Mouse (Mus musculus) adrenal gland, postnatal 25 days (tissue): Measurements from ENCODE around the gene Tnnt3. TPM values are rescaled to one million over a fixed set of nuclear protein-coding genes. Genes with fewer than 3 reads are reported as not detected.
A peak's percentile ranks its signal among the peaks of the same experiment; 100 is the strongest.

ENCODE experiments used
- DNase-seq: peaks from one replicate; pipeline ENCODE4 v3.0.0; 2021; ENCODE audit warnings: mixed read lengths
- total RNA-seq: library from RNA; stranded (reverse); gene quantifications from 2 replicates; pipeline ENCODE4 v1.2.3, GENCODE M21; 2021

Gene Tnnt3
- total RNA-seq, 1 experiment from 2014 or later: not detected

DNA sequence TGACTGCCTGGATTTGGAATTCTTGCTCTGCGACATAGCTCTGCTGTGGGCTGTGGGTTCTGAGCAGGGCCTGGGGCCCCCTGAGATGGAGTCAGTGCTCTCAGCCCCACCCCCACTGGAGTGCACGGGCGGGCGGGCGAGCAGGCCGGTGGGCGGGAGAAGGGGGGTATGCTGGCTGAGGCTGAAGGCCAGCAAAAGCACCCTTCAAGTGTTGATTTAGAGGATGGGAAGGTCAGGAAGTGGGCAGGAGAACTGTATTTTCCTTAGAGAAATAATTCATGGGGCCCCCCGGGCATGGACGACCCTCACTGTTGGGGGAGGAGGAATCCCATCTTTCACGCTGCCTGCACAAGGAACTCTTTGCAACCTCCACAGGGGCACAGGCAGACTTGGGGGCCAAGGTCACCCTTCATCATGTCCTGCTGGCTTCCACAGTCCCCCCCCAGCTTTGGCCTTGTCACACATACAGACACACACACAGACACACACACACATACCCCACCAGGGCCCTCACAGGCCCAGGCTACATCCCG is 44.2 kb downstream of the Tnnt3 start:
- no peak for DNase-seq

GRCm38 (mm10) chr7:142545967-142546366 is 47.3 kb downstream of the Tnnt3 start:
- DNase-seq: no peak

DNA sequence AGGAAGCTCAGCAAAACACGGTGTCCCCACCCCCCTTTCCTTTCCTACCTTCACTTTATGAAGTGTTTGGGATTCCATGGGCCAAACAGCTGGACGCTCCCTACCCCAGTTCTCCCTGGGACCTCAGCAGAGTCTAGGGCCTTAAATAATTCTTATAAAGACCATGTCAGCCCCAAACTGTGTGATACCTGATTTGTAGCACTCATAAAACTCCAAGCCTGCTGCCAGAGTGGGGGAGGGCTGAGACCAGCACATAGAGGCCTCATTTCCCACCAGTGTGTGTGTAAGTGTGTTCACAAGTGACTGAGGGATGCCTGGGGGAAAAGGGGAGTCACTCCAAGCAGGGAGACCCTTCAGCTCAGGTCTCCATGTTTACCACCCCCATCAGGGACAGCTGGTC is 49.2 kb downstream of the Tnnt3 start:
- no peak for DNase-seq

DNA sequence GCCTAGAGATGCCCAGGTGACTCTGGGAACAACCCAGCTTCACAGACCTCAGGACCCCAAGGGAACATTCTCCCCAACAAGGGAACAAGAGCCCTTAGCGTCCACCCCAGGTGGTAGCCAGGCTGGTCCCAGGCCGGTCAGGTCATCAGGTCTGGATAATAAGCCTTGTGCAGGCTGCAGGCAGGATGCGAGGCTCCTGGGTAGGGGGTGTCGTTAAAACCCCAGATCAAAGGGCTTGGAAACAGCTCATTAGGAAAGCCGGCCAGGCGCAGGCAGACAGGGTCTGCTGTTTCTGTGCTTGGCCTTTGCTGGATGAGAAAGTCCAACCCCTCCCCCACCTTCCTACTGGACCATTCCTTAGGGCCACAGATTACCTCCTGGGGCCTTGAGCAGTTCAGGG is 50.1 kb downstream of the Tnnt3 start:
- no peak for DNase-seq

DNA sequence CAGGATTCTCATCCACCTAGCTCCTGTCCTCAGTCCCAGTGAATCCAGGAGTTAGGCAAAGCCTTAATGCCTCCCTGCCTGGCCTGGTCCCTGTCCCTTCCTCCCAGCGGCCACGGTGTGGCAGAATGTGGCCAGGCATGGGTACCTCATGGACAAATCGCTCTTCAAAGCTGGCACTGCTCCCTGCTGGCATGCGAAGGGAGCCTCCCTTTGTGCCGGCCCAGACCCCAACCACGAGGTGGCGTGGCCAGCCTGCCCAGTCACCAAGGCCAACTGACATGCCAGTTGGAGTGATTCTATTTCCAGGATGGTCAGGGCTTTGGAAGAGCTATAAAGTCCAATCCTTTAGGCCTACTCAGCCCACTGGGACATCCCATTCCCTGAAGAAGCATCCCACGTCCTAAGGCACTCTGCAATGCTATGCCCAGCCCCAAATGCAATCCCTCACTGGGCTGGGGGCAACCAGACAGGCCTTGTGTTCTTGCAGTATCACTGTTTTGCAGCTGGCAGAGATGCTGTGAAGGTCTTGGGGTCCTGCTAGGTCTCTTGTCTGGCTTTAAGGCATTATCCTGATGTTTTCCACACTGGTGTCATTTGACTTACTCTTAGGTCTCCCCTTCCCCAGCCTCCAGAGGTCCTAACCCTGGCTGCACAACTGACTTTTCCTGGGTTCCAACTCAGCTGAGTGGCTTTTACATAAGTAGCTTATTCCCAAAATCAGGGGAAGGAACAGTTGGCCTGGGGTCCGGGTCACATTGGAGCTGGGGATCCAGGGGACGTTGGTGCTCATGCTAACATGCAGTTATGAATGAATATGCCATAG is 51.5 kb downstream of the Tnnt3 start:
- peak; percentile 60 for DNase-seq

GRCm38 (mm10) chr7:142550935-142551373 is 52.3 kb downstream of the Tnnt3 start:
- no peak for DNase-seq

DNA sequence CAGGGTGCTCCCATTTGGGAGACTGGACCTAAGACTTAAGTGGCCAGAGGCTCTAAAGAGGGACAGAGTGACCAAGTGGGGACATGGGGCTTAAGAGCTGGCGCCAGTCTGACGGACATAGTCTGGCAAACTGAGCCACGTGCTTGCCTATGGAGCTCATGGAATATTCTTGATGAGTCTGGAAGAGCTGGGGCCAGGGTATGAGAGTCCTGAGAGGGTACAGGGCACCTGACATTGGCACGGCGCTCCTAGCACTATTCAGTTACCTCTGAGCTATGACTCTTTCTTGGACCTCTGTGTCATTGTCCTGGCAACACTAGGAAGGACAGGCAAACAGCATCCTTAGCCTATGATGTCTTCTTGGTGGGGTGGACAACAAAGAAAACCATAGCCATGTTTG is 53.1 kb downstream of the Tnnt3 start:
- no peak for DNase-seq

GRCm38 (mm10) chr7:142552591-142553416 is 54.2 kb downstream of the Tnnt3 start:
- no peak for DNase-seq

- no peak for DNase-seq
Observed at GRCm38 (mm10) chr7:142553417-142554335, 55.0 kb downstream of the Tnnt3 start.

- DNase-seq: no peak
Observed at GRCm38 (mm10) chr7:142554625-142555024, 56.0 kb downstream of the Tnnt3 start.

- DNase-seq: no peak
Observed at GRCm38 (mm10) chr7:142555366-142556088, 56.9 kb downstream of the Tnnt3 start.

DNA sequence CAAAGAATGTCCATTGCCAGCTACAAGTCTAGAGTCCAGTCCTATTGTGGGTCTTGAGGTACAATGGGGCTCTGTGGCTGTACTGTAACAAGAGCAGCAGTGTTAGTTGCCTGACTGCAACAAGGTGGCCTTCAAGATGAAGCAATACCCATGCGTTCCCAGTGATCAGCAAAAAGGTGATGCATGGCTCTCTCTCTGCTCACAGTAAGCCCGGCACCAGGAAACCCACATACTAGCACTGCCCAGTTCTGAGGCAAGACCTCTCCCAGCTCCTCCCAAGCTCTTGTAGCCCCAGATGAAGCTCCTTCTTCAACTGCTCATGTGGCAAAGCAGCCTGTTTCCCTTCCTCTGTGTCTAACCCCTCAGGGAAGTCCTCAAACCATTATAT is 57.4 kb downstream of the Tnnt3 start:
- DNase-seq: no peak

- no peak for DNase-seq
Observed at GRCm38 (mm10) chr7:142557696-142558095, 59.1 kb downstream of the Tnnt3 start.

DNA sequence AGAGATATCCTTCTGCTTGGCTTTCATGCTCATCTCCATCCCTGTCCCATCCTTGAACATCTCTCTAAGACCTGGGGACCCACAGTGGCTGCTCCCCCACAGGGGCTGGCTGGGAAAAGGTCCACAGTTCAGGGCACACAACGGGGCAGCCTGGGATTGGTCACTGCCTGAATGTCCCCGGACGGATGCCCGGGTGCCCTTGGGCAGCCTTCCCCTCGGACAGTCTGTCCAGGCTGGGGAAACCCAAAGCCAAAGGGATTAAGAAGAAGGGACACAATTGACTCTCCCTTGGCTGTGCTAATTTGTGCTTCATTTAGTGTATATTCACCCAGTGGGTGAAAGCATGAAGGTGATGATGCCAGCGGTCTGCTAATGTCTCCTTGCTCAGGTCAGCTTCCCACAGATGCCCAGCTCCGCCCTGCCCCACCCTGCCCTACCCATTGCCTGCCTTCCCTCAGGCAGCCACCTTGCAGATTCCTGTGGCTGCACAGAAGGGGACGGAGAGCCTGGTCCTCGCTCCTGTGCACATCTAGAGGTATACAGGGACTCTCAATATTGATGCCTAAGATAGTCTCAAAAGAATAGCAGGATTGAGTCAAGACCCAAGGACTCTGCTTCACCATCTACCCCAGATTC is 60.0 kb downstream of the Tnnt3 start:
- DNase-seq: no peak

DNA sequence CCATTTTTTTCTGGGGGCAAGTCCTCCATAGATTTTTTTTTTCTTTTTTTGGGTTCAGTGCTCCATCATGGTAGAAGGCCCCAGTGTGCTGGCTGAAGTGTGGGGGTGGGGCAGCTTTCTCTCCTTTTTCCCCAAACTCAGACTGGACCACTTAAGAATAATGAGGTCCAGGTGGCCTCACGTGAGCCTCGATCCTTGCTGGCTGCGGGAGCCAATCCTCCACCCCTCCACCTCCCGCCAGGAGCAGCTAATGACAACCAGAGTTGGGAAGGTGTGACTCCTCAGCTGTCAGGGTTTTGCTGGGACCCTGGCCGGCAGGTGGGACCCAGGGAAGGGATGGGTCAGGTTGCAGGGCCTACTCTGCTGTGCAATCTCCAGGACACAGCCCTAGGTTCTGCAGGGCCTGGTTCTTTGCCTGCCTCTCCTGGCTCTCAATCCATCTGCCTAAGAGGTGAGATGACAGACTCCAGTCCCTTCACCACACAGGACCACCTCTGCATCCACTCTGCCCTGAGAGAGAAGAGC is 61.1 kb downstream of the Tnnt3 start:
- DNase-seq: no peak

DNA sequence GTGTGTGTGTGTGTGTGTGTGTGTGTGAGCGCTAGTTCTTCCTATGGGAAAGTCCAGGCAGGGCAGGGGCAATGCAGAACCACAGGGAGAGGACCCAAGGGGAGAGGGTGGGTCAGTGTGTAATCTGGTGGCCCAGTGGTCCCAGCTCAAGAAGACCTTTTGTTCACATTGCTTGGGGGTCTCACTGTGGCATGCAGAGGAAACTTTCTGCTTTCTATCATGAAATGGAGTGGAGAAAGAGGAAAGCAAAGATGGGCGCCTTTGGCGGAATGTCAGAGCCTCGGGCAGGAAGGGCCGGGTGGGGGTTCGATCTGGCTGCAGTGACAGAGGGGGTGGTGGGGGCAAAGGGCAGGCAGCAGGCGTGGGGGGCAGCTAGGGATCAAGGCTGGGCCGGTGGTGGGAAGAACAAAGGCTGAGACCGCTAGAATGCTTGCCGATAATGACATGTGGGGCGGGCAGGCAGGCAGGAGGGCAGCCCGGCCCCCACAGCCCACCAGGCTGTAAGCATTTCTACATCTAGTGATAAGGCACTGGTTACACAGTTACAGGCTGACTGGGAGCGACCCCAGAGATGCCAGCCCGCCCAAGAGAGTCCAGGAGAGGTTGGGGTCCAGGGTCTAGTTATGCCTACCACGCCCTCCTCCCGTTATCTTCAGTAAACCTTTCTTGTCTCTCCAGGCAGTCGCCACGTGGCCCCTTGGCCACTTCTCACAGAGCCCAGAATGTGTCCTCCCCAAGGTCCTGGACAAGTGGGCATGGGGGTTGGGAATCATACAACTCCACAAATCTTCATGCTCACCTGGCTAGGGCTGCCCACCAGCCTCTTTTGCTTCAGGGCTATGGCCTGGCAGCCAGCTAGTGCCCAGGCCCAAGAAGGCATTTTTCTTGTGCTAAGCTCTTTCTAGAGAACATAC is 62.6 kb downstream of the Tnnt3 start:
- DNase-seq: no peak

DNA sequence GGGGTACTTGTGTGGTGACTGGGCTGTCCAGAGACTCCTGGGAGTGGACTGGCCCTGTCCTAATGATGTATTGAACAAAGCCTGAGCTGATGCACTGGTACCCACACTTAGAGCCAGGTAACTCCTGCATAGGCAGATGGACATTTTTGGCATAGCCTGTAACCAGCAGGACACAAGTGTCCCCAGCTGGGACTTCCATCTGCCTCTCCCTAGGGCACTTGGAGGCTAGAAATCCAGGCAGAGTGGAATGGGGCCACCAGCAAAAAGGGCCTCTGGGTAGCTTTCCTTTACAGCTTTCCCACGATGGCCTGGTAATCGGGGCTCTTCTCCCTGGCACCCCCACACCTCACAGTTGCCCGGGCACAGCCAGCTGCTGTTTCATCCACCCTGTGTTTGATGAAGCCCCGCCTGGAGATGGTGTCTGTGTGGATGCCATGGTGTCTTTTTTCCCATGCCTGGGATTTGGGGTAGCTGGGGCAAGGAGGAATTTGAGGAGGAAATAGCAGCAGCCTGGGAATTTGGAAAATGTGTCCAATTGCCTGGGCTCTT is 63.3 kb downstream of the Tnnt3 start:
- DNase-seq: no peak

DNA sequence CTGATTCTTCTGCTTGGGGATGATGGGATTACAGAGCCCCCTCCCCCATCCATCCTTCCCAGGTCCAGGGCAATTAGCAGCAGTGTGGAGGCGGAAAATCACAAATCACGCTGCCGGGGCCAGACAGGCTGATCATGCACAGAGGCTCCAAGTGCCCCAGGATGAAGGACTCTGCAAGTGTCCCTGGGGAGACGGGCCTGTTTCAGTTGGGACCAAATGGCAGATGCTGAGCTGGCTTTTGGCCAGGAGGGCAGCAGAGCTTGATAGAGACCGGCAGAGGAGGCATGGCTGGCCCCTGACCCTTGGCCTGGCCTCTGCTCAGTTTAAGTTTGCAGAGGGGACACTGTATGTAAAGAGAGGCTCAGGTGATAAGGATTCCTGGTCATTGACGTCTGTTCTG is 64.5 kb downstream of the Tnnt3 start:
- no peak for DNase-seq

DNA sequence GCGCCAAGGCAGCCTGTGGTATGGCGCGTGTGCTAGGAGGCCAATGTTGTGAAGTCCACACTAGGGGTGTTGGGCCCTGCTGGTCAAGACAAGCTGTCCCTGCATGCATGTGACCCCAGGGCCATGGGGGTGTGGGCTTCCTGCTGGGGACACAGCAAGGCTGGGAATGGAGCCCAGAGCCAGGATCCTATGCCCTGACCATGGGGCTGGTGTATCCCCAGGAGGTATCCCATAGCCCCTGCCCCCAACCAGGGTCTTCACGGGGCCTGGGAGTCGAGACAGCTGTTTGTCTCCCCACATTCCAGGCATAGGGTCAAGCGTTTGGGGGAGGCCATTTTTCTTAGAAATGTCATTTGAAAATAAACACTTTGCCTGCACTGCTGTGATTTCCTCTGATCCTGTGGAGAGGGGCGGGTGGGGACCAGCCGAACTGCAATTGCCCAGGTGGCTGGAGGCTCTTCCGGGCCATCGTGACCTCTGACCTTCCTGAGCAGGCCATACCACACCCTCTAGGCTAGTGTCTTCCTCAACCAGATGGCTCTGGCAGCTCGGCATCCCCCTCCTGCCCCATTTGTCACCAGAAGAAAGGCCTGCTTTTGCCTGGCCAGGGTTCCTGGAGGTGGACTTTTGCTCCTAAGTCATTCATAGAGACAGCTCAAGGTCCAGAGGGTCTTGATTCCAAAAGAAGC is 66.5 kb downstream of the Tnnt3 start:
- no peak for DNase-seq
